Mouse (Mus musculus): ENCODE data around the gene Pabpn1l.

- TF ChIP-seq CTCF (conservative IDR thresholded peaks at IDR 0.05; ENCODE audit: insufficient read depth, insufficient read length, low read depth, low read length) (no peak), POLR2A (IDR thresholded peaks at IDR 0.05; ENCODE audit: low read depth, low read length) (no peak)
Observed at GRCm38 (mm10) chr8:122637230-122637629, 14.7 kb upstream of the Pabpn1l start.

Measured in kidney, adult 2 months (tissue).